Mouse (Mus musculus): ENCODE measurements around the gene BC107364.
"Not testable (repeated sequence)": the region's sequence is repeated elsewhere in the genome, so short reads cannot be mapped to it uniquely, and the experiment has no call there.

Gene BC107364

DNA sequence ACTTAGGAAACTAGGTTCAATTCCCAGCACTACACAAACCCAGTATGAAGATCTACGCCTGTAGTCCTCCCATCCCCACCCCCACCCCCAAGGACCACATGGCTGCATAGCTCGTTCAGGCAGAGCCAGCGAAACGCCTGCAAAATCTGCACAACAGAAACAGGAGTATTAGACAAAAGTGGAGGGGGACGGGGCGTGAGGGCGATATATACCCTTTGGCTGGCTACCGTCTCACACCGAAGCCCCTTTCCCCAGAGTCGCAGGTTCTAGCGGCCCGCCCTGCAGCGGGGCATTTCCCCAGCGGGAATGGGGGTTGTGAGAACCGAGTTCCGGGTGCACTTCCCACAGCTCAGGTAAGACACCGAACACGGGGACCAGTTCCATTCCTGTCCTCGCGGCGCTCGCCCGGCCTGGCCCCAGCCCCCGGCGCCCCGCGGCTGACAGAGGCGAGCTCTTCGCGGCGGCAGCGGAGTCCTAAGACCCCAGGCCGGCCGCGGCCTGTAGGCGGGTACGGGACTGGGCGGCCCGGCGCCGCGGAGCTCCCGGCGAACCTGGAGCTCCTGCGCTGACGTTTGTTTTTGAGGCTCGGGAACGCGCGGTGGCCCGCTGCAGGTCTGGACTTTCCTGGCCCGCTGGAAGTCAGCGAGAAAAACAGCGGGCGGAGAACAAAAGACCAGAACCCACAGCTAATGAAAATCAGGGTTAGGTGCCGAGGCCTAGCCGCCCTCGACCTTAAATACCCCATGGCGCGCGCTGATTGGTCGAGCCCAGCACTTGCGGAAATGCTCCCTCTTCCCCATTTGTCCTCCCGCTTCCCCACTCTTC lies 37.8 kb downstream of the BC107364 start:
- peak; percentile 56 to 77 for DNase-seq (ENCODE audit: low spot score in 2 of 2)

DNA sequence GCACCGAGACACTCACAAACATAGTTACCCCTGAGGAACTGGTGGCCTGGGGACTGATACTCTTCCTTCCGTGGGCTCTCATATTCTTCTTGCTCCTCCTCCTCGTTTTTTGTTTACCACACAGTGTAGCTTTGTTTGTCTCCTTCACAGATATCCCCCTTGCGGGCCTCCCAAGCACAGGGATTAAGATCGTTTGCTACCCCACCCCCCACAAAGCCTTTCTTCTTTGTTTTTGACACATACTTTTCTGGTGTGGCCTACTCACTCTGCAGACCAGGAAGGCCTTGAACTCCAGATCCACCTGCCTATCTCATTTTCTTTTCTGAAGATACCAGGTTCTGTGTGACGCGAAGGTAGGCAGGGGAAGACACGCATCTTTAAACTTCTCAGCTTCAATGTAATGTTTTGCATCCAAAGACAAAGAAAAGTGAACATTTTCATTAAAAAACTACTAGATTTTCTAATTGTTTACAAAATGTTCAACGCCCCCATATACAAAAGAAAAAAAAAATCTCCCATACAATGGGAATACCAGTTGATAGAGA lies 38.5 kb downstream of the BC107364 start:
- DNase-seq (ENCODE audit: low spot score in 2 of 2): no peak

DNA sequence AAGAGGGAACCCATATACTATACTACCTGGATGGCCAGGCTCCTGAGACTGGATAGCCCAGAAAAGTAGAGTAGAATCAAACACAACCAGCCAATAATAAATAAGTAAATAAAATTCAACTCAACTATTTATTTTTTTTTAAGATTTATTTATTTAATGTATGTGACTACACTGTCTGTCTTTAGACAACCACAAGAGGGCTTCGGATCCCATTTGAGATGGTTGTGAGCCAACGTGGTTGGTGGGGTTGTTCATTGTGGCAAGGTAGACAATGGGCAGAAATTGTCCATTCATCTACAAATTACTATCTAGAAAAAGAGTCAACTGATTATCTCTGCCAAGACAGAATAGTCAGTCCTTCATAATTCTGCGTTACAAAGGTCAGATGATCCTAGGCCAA lies 40.3 kb downstream of the BC107364 start:
- no peak for DNase-seq (ENCODE audit: low spot score in 2 of 2)

- no peak for DNase-seq (ENCODE audit: low spot score in 2 of 2)
These were observed 41.1 kb downstream of the BC107364 start for GRCm38 (mm10) chr3:96410966-96411365.

GRCm38 (mm10) chr3:96409701-96410246 lies 42.3 kb downstream of the BC107364 start:
- DNase-seq (ENCODE audit: low spot score in 2 of 2): no peak

- DNase-seq (ENCODE audit: low spot score in 2 of 2): not testable (repeated sequence)
These were observed 44.0 kb downstream of the BC107364 start for GRCm38 (mm10) chr3:96408111-96408510.

- DNase-seq (ENCODE audit: low spot score in 2 of 2): no peak
These were observed 46.3 kb downstream of the BC107364 start for GRCm38 (mm10) chr3:96405541-96406503.

DNA sequence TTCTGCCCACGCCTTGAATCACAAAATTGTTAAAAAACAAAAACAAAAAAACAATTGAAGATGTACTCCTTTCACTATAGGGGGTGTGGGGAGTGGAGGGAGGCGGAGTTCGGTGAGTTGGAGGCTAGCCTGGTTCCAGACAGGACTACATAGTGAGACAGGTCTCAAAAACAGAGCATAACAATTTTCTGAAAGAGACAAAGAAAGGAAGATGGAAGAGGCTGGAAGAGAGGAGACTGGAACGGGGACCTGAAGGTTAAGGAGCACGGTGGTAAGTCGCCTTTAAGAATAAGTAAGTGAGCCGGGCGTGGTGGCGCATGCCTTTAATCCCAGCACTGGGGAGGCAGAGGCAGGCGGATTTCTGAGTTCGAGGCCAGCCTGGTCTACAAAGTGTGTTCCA lies 47.1 kb downstream of the BC107364 start:
- DNase-seq (ENCODE audit: low spot score in 2 of 2): no peak

DNA sequence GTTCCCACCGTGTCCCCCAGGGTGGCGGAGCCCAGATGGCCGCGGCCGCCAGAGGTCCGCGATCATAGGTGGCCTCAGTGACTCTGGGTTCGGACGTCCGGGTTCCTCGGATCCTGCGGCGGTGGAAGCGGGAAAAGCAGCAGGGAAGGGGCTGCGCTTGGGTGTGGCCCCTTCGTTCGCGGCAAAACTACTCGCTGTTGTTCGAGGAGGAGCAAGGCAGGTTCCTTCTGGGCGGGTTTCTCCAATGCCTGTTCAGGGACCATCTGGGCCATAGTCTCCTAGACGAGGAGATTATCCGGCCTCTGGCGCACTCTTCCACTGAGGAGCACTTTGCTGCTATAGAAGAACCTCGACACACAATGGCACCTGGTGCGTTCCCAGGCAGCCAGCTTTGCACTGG lies 47.7 kb downstream of the BC107364 start:
- no peak for DNase-seq (ENCODE audit: low spot score in 2 of 2)

GRCm38 (mm10) chr3:96403016-96403415 lies 49.1 kb downstream of the BC107364 start:
- no peak for DNase-seq (ENCODE audit: low spot score in 2 of 2)

DNA sequence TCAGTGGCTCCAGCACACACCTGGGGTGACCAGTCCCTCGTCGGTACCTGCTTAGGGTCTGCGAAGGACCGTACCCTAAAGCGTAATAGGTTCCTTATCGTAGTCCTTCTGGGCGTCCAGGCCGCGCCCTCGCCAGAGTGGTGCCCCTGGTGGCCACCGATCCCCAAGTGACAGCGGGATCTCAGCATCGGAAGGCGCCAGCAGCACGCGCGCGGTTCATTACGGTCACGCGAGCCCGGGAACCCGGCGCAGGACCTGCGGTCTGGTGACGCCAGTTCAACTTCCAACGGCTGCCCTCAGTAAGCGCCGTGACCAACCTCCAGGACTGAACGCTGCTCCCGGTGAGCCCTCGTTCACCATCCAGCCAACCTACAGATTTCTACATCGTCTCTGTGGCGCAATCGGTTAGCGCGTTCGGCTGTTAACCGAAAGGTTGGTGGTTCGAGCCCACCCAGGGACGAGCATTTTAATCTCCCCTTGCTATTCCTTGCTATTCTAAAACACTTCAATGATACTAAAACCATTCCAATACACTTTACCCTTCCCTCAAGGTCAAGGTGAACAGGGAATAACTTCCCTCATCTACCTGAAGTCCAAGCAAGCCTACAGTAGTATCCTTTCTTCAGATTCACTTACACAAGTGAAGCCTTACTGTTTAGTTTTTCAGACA lies 50.1 kb downstream of the BC107364 start:
- no peak for DNase-seq (ENCODE audit: low spot score in 2 of 2)

DNA sequence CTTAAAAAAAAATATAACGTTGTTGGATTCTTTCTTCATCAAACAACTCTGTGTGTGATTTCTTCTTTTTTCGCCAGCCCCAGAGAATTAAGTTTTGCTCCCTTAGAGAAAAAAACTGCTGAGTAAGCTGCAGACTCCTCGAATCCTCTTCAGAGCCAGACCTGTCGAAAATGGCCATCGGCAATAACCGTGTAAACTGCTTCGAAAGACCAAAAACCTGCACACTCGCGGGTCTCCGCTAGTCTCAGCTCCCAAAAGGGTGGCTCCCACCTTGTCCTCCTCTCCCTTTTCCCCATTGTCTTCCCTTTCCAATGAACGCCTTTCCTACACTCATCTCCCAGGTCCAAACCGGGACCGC lies 50.7 kb downstream of the BC107364 start:
- DNase-seq (ENCODE audit: low spot score in 2 of 2): no peak

- no peak for DNase-seq (ENCODE audit: low spot score in 2 of 2)
These were observed 53.2 kb downstream of the BC107364 start for GRCm38 (mm10) chr3:96398911-96399310.

DNA sequence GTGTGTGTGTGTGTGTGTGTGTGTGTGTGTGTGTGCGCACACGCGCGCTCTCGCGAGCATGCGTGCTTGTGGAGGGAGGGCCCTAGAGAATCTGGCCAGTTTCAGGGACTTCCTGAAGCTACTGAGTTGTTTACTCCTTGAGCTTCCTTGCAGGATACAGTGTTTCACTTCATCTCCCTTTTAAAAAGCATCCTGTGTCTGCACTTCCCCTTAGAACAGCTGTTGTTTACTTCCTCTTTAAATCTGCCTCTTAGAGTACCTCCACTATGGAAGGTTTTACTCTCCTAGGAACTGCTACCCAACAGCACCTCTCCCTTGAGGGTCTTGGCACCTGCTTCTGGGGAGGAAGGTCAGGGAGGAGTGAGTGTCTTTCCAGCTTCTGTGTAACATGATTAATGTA lies 55.2 kb downstream of the BC107364 start:
- peak in 1 of 2 experiments; percentile 5 for DNase-seq (ENCODE audit: low spot score in 2 of 2)

DNA sequence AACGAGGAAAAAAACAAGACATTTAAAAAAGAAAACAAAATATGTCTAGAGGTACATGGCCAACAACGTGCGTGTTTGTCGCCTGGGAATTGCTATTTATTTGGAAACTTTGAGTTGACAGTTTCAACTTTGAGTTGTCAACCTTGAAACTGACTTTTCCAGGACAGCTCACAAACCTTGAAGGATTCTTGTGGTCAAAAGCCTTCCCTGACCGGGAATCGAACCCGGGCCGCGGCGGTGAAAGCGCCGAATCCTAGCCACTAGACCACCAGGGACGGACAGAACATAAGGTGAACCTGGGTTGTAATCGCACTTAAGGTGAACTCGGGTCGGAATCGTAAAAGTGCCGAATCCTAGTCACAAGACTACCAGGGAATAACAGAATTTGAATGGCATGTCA lies 64.9 kb downstream of the BC107364 start:
- DNase-seq (ENCODE audit: low spot score in 2 of 2): not testable (repeated sequence)
